Mouse (Mus musculus) E14TG2a.4 (cell line): ENCODE results near the gene Ndufv1.
A peak's percentile ranks its signal among the peaks of the same experiment; 100 is the strongest.
"Not testable (repeated sequence)": the region's sequence is repeated elsewhere in the genome, so short reads cannot be mapped to it uniquely, and the experiment has no call there.

Source experiments
- H3K27me3 ChIP-seq: 2 replicates; pipeline ENCODE4 v1.6.1; 2014; ENCODE audit warnings: low read length, control low read depth; ENCODE audit not compliant: insufficient read depth
- H3K36me3 ChIP-seq: 2 replicates; pipeline ENCODE4 v1.6.1; 2014; ENCODE audit warnings: low read length, control low read depth; ENCODE audit not compliant: insufficient read depth
- H3K4me1 ChIP-seq: replicated peaks from 2 replicates; pipeline ENCODE4 v1.6.1; 2014; ENCODE audit warnings: low read depth, low read length, control low read depth
- H3K4me3 ChIP-seq: replicated peaks from 2 replicates; pipeline ENCODE4 v1.5.1; 2014; ENCODE audit warnings: mild to moderate bottlenecking, low read length
- H3K9me3 ChIP-seq: 2 replicates; pipeline ENCODE4 v1.6.1; 2014; ENCODE audit warnings: low read length, control low read depth
- CTCF ChIP-seq: conservative IDR thresholded peaks from 2 replicates; pipeline ENCODE4 v1.5.1; 2014; ENCODE audit warnings: low read length
- NANOG ChIP-seq: IDR thresholded peaks from 2 replicates; pipeline ENCODE4 v1.6.1; 2014; ENCODE audit warnings: borderline replicate concordance, low read length, mixed read lengths
- POU5F1 ChIP-seq: IDR thresholded peaks from 2 replicates; pipeline ENCODE4 v1.6.1; 2014; ENCODE audit warnings: low read length, borderline replicate concordance

The Ndufv1 gene

GRCm38 (mm10) chr19:3962469-3962868 is 50.1 kb downstream of the Ndufv1 start:
- Histone ChIP-seq H3K4me3 (no peak overlapping the region), H3K36me3 (no peaks in the 10 kb centered on the region), H3K9me3 (no peaks in the 10 kb centered on the region), H3K27me3 (peaks cover 5% of the 10 kb centered on the region; the same call in 1 of the 2 replicates), H3K4me1 (no peaks in the 10 kb centered on the region)
- peak; percentile 41 for TF ChIP-seq CTCF
- TF ChIP-seq NANOG, result no peak

DNA sequence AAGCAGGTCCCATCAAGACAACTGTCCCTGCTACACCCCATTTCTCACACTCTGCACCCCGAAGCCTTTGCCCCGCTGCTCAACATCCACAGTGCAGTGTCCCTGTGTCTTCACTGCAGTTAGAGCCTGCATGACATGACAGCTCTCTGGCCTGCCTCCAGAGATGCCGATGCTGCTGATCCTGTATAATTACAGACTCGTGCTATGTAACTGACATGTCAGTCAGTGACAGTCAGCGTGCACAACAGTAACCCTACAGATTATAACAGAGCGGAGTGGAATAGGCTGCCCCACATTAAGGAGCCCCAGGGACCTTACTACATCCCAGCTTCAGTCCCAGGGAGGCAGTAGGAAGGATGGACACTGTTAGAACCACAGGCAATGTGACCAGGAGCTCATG is 50.8 kb downstream of the Ndufv1 start:
- not testable (repeated sequence) for H3K4me1 ChIP-seq, H3K4me3 ChIP-seq, H3K36me3 ChIP-seq, H3K9me3 ChIP-seq, H3K27me3 ChIP-seq

DNA sequence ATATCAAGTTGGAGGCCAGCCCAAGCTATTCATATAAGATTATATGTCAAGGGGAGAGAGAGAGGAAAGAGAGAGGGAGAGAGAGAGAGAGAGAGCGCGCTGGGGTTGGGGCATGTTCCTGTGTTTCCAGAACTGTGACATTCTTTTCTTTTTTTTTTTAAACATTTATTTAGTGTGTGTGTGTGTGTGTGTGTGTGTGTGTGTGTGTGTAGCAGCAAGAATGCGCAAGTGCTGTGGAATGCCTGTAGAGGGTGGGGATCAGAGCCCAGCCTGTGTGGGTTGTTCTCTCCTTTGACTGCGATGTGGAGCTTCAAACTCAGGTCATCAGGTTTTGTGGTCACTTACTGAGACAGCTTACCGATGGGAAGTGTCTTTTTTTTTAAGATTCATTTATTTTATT is 52.4 kb downstream of the Ndufv1 start:
- H3K27me3 ChIP-seq, result peaks cover 16% of the 10 kb centered on the region
- TF ChIP-seq CTCF, result no peak
- TF ChIP-seq NANOG, result no peak
- no peak for TF ChIP-seq POU5F1
- no peaks in the 10 kb centered on the region for H3K4me1 ChIP-seq
- no peaks in the 10 kb centered on the region for H3K36me3 ChIP-seq
- H3K9me3 ChIP-seq, result no peaks in the 10 kb centered on the region
- H3K4me3 ChIP-seq, result no peak overlapping the region

DNA sequence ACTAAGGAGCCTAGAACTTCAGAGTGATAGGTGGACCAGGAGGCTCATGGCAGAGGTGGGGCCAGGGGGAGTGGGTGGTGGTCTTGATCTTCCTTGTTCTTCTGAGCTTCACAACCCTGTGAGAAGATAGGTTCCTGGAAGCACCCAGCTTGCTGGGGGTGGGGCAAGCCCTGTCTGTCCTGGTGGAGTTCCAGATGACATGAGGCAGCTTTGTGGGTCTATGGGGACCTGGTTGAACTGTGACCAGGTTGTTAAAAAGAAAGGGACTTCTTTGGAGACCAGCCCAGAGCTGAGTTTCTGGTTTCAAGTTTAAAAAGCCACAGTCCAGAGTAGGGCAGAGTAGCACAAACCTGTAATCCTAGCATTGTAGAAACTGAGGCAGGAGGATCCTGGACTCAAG is 53.6 kb downstream of the Ndufv1 start:
- no peaks in the 10 kb centered on the region for H3K4me1 ChIP-seq
- H3K27me3 ChIP-seq, result peaks cover 20% of the 10 kb centered on the region
- TF ChIP-seq POU5F1, result no peak
- TF ChIP-seq CTCF, result no peak
- TF ChIP-seq NANOG, result no peak

GRCm38 (mm10) chr19:3958470-3958869 is 54.1 kb downstream of the Ndufv1 start, which contains the start of gene Aldh3b3:
TSS of gene Aldh3b3 (plus strand) at chr19:3958645.
- H3K4me3 ChIP-seq, result no peak within 1 kb of the TSS
- peaks cover 20% of the 10 kb centered on the region for H3K27me3 ChIP-seq
- H3K36me3 ChIP-seq, result no peaks in the 10 kb centered on the region
- no peaks in the 10 kb centered on the region for H3K9me3 ChIP-seq
- H3K4me1 ChIP-seq, result no peaks in the 10 kb centered on the region
- no peak for TF ChIP-seq POU5F1
- TF ChIP-seq CTCF, result no peak
- TF ChIP-seq NANOG, result no peak

More for the DNA sequence above, 53.6 kb downstream of the Ndufv1 start:
- no peaks in the 10 kb centered on the region for H3K36me3 ChIP-seq
- H3K4me3 ChIP-seq, result no peak overlapping the region
- no peaks in the 10 kb centered on the region for H3K9me3 ChIP-seq
